Mouse (Mus musculus): ENCODE measurements around the gene Tfpi. TPM values are rescaled to one million over a fixed set of nuclear protein-coding genes. Genes with fewer than 3 reads are reported as not detected.

Tfpi gene
- polyA plus RNA-seq, 1 experiment from 2014 or later, result 24.6 TPM

- no peak overlapping the region for H3K4me3 ChIP-seq (replicated peaks)
- ATAC-seq (ENCODE audit: insufficient number of reproducible peaks, low FRiP score, low TSS enrichment, low read depth), result no peak
- WGBS, result 23% methylated on average over 6 of the region's 6 CpGs
- no peak overlapping the region for H3K27ac ChIP-seq (replicated peaks)
- H3K36me3 ChIP-seq, result no peaks in the 10 kb centered on the region
- H3K4me1 ChIP-seq, result no peaks in the 10 kb centered on the region
- no peak overlapping the region for H3K4me2 ChIP-seq (replicated peaks)
- H3K9ac ChIP-seq, result no peak overlapping the region
- no peaks in the 10 kb centered on the region for H3K9me3 ChIP-seq (replicated peaks)
- H3K27me3 ChIP-seq, result no peaks in the 10 kb centered on the region
Measured at GRCm38 (mm10) chr2:84474651-84475050, 1.9 kb downstream of the Tfpi start.

- Histone ChIP-seq H3K27me3 (no peaks in the 10 kb centered on the region), H3K9ac (no peak overlapping the region), H3K4me1 (no peaks in the 10 kb centered on the region), H3K36me3 (no peaks in the 10 kb centered on the region), H3K4me3 (replicated peaks) (no peak overlapping the region), H3K4me2 (replicated peaks) (no peak overlapping the region), H3K27ac (replicated peaks) (no peak overlapping the region), H3K9me3 (replicated peaks) (no peaks in the 10 kb centered on the region)
- no peak for ATAC-seq (ENCODE audit: insufficient number of reproducible peaks, low FRiP score, low TSS enrichment, low read depth)
- WGBS, result 77% methylated on average over 14 of the region's 14 CpGs
Measured at GRCm38 (mm10) chr2:84473941-84474530, 2.5 kb downstream of the Tfpi start.

- Histone ChIP-seq H3K9ac (no peak overlapping the region), H3K27me3 (no peaks in the 10 kb centered on the region), H3K4me1 (0 out of 2 replicates have a peak, but pooled peaks cover 4% of the 10 kb centered on the region), H3K36me3 (no peaks in the 10 kb centered on the region), H3K4me3 (replicated peaks) (no peak overlapping the region), H3K27ac (replicated peaks) (no peak overlapping the region), H3K9me3 (replicated peaks) (no peaks in the 10 kb centered on the region), H3K4me2 (replicated peaks) (no peak overlapping the region)
- 85% methylated on average over 4 of the region's 4 CpGs for WGBS
- no peak for ATAC-seq (ENCODE audit: insufficient number of reproducible peaks, low FRiP score, low TSS enrichment, low read depth)
Measured at GRCm38 (mm10) chr2:84467391-84467790, 9.2 kb downstream of the Tfpi start.

GRCm38 (mm10) chr2:84464956-84465355 is 11.6 kb downstream of the Tfpi start:
- no peak for ATAC-seq (ENCODE audit: insufficient number of reproducible peaks, low FRiP score, low TSS enrichment, low read depth)
- H3K4me1 ChIP-seq, result 0 out of 2 replicates have a peak, but pooled peaks cover 4% of the 10 kb centered on the region
- no peaks in the 10 kb centered on the region for H3K9me3 ChIP-seq (replicated peaks)
- H3K27ac ChIP-seq (replicated peaks), result no peak overlapping the region
- no peak overlapping the region for H3K4me2 ChIP-seq (replicated peaks)
- WGBS, result 23% methylated on average over 7 of the region's 7 CpGs
- no peaks in the 10 kb centered on the region for H3K36me3 ChIP-seq
- H3K4me3 ChIP-seq (replicated peaks), result no peak overlapping the region
- no peak overlapping the region for H3K9ac ChIP-seq
- H3K27me3 ChIP-seq, result no peaks in the 10 kb centered on the region

- H3K27ac ChIP-seq (replicated peaks), result no peak overlapping the region
- H3K4me2 ChIP-seq (replicated peaks), result no peak overlapping the region
- no peak overlapping the region for H3K9ac ChIP-seq
- H3K4me1 ChIP-seq, result 0 out of 2 replicates have a peak, but pooled peaks cover 4% of the 10 kb centered on the region
- H3K36me3 ChIP-seq, result no peaks in the 10 kb centered on the region
- no peaks in the 10 kb centered on the region for H3K9me3 ChIP-seq (replicated peaks)
- H3K27me3 ChIP-seq, result no peaks in the 10 kb centered on the region
- ATAC-seq (ENCODE audit: insufficient number of reproducible peaks, low FRiP score, low TSS enrichment, low read depth), result no peak
- WGBS, result 82% methylated on average over 3 of the region's 3 CpGs
- no peak overlapping the region for H3K4me3 ChIP-seq (replicated peaks)
Measured at GRCm38 (mm10) chr2:84462411-84462810, 14.2 kb downstream of the Tfpi start.

- H3K36me3 ChIP-seq, result no peaks in the 10 kb centered on the region
- no peak overlapping the region for H3K9ac ChIP-seq
- H3K4me3 ChIP-seq (replicated peaks), result no peak overlapping the region
- ATAC-seq (ENCODE audit: insufficient number of reproducible peaks, low FRiP score, low TSS enrichment, low read depth), result no peak
- 58% methylated on average over 11 of the region's 11 CpGs for WGBS
- H3K27me3 ChIP-seq, result no peaks in the 10 kb centered on the region
- H3K9me3 ChIP-seq (replicated peaks), result no peaks in the 10 kb centered on the region
- H3K27ac ChIP-seq (replicated peaks), result no peak overlapping the region
- H3K4me2 ChIP-seq (replicated peaks), result no peak overlapping the region
- 0 out of 2 replicates have a peak, but pooled peaks cover under 1% of the 10 kb centered on the region for H3K4me1 ChIP-seq
Measured at GRCm38 (mm10) chr2:84459651-84460177, 16.9 kb downstream of the Tfpi start.

GRCm38 (mm10) chr2:84457221-84457620 is 19.4 kb downstream of the Tfpi start:
- Histone ChIP-seq H3K27me3 (no peaks in the 10 kb centered on the region), H3K4me3 (replicated peaks) (no peak overlapping the region), H3K27ac (replicated peaks) (no peak overlapping the region), H3K4me1 (no peaks in the 10 kb centered on the region), H3K4me2 (replicated peaks) (no peak overlapping the region), H3K9ac (no peak overlapping the region), H3K36me3 (no peaks in the 10 kb centered on the region), H3K9me3 (replicated peaks) (no peaks in the 10 kb centered on the region)
- ATAC-seq (ENCODE audit: insufficient number of reproducible peaks, low FRiP score, low TSS enrichment, low read depth), result no peak
- 79% methylated on average over 6 of the region's 6 CpGs for WGBS

GRCm38 (mm10) chr2:84455236-84455799 is 21.3 kb downstream of the Tfpi start:
- Histone ChIP-seq H3K27me3 (no peaks in the 10 kb centered on the region), H3K4me1 (no peaks in the 10 kb centered on the region), H3K4me3 (replicated peaks) (no peak overlapping the region), H3K9ac (no peak overlapping the region), H3K27ac (replicated peaks) (no peak overlapping the region), H3K4me2 (replicated peaks) (no peak overlapping the region), H3K9me3 (replicated peaks) (no peaks in the 10 kb centered on the region), H3K36me3 (no peaks in the 10 kb centered on the region)
- 6% methylated on average over 5 of the region's 5 CpGs for WGBS
- no peak for ATAC-seq (ENCODE audit: insufficient number of reproducible peaks, low FRiP score, low TSS enrichment, low read depth)

GRCm38 (mm10) chr2:84454551-84455235 is 21.9 kb downstream of the Tfpi start:
- no peaks in the 10 kb centered on the region for H3K36me3 ChIP-seq
- no peak overlapping the region for H3K9ac ChIP-seq
- no peak overlapping the region for H3K4me3 ChIP-seq (replicated peaks)
- no peaks in the 10 kb centered on the region for H3K4me1 ChIP-seq
- 56% methylated on average over 10 of the region's 10 CpGs for WGBS
- no peak for ATAC-seq (ENCODE audit: insufficient number of reproducible peaks, low FRiP score, low TSS enrichment, low read depth)
- H3K27me3 ChIP-seq, result no peaks in the 10 kb centered on the region
- H3K27ac ChIP-seq (replicated peaks), result no peak overlapping the region
- no peaks in the 10 kb centered on the region for H3K9me3 ChIP-seq (replicated peaks)
- H3K4me2 ChIP-seq (replicated peaks), result no peak overlapping the region

- Histone ChIP-seq H3K9ac (no peak overlapping the region), H3K4me2 (replicated peaks) (no peak overlapping the region), H3K9me3 (replicated peaks) (no peaks in the 10 kb centered on the region), H3K36me3 (no peaks in the 10 kb centered on the region), H3K27ac (replicated peaks) (no peak overlapping the region), H3K4me1 (no peaks in the 10 kb centered on the region), H3K4me3 (replicated peaks) (no peak overlapping the region), H3K27me3 (no peaks in the 10 kb centered on the region)
- ATAC-seq (ENCODE audit: insufficient number of reproducible peaks, low FRiP score, low TSS enrichment, low read depth), result no peak
- WGBS, result 8% methylated on average over 5 of the region's 5 CpGs
Measured at GRCm38 (mm10) chr2:84454051-84454450, 22.5 kb downstream of the Tfpi start.

- Histone ChIP-seq H3K9ac (no peak overlapping the region), H3K27ac (replicated peaks) (no peak overlapping the region), H3K4me3 (replicated peaks) (no peak overlapping the region), H3K4me1 (no peaks in the 10 kb centered on the region), H3K36me3 (no peaks in the 10 kb centered on the region), H3K9me3 (replicated peaks) (no peaks in the 10 kb centered on the region), H3K4me2 (replicated peaks) (no peak overlapping the region), H3K27me3 (no peaks in the 10 kb centered on the region)
- 83% methylated on average over 1 of the region's 1 CpGs for WGBS
- no peak for ATAC-seq (ENCODE audit: insufficient number of reproducible peaks, low FRiP score, low TSS enrichment, low read depth)
Measured at GRCm38 (mm10) chr2:84445499-84445898, 31.1 kb downstream of the Tfpi start.

All from embryonic facial prominence, embryonic 15.5 days (tissue).